Mouse (Mus musculus) CD8-positive naive resting alpha-beta T cell, adult 2 months (primary cell): Measurements from ENCODE around the gene Fbln1.

Experiments
- DNase-seq, 2 experiments: peaks; one replicate each; pipeline ENCODE4 v3.0.0; 2022; ENCODE audit warnings: low read depth in 2 of 2, low spot score in 2 of 2

Gene Fbln1

GRCm38 (mm10) chr15:85233251-85233611 is 27.5 kb downstream of the Fbln1 start:
- DNase-seq = peak; percentile 54 to 68

DNA sequence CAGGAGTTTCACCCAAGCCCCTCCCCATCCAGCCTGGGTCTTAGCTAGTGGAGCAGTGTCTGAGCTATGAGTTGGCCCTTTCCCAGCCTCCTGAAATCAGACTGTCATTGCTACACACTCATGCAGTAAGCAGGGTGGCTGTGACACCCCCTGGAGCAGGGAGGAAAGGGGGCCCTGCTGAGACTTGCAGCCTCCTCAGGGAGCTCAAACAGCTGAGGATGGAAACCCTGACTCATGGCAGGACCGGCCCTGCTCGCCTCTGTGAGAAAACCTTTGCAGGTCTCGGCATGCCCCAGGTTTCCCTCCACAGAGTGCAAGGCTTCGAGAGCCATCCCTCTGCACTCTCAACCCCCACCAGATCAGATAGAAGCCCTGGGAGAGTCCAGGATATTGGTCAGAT is 27.9 kb downstream of the Fbln1 start:
- DNase-seq = no peak

DNA sequence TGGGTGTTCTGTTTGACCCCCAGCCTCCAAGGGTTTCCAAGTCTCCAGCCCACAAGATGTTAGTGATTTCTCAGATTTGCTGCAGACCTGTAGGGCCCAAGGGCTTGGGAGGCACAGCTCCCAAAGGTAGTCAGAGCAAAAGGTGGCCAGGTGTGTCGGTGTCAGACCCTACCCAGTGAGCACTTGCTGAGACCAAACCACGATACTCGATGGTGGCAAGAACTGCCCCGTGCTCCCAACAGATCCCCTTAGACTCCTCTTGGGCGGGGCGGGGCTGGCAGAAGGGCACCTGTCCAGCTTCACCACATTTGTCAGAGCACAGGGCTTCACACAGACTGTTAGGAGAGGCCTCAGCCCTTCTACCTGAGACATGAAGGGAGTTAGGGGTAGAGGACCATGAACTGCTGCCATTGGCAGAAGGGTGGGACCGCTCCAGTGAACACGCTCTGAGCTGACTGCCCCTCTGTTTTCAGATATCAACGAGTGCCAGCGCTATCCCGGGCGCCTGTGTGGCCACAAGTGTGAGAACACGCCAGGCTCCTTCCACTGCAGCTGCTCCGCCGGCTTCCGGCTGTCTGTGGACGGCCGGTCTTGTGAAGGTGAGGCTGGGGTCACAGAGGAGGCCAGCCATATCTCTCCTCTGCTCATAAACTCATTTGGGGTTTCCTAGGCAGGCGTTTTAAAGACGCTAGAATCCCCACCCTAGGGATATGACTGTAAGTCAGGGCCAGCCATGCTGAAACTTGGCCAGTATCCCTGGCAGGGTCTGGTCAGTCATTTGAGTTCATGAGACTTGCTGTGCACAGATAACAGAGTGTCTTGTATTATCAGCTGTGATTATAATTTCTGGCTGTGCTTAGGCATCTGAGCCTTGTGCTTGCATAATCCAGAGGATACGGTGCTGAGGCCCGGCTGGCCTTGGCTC is 33.3 kb downstream of the Fbln1 start:
- no peak for DNase-seq

DNA sequence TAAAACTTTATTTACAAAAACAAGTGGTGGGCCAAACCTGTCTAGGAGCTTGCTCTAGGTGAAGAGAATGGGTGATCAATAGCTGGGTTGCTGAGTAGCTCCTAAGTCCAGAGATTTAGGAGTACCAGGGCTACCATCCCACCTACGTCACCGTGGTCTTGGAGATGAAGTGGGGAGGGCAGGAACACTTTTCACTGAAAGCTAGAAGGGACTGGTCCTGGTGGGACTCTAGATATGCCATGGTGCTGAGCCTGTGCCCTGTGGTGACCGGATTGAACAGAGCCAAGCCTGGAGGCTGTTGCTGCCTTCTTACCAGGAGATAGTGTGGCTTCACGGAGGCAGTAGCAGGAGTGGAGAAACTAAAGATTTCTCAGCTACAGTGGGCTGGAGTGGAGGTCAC is 34.3 kb downstream of the Fbln1 start:
- no peak for DNase-seq

- DNase-seq = no peak
Measured at GRCm38 (mm10) chr15:85241856-85242255, 36.1 kb downstream of the Fbln1 start.

- DNase-seq = no peak
Measured at GRCm38 (mm10) chr15:85244414-85245161, 38.8 kb downstream of the Fbln1 start.

DNA sequence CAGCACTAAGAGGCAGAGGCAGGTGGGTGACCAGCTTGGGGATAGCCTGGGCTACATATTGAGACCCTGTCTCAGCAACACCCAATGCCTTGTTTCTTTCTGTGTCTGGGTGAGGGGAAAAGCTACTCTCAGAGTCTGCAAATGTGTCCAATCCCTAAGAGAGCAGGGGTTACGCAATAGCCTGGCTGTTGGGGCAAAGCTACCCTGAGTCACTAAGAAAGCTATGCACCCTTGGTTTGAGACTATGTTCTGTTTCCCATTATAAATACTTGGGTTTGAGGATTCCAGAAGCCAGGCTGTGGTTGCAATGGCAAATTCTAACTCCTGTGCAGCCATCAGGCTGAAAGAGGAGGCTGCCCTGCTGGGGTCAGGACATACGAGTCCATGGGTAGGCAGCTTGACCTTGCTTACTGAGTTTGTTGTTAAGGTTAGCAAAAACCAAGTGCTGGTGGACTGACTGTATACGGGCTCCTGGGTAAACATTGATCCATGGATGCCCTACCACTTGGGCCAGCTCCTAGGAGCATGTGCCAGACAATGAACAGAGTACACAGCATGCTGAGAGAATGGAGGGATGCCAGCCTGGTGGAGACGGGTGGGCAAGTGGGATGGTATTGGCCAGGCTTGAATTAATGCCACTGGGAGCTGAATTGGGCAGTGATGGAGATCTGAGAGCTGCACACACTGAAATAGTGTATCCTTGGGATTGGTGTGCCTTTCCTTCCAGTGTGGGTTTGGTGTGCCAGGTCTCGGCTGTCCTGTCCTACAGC is 39.7 kb downstream of the Fbln1 start:
- DNase-seq = no peak

- DNase-seq = no peak
Measured at GRCm38 (mm10) chr15:85246016-85246415, 40.3 kb downstream of the Fbln1 start.

DNA sequence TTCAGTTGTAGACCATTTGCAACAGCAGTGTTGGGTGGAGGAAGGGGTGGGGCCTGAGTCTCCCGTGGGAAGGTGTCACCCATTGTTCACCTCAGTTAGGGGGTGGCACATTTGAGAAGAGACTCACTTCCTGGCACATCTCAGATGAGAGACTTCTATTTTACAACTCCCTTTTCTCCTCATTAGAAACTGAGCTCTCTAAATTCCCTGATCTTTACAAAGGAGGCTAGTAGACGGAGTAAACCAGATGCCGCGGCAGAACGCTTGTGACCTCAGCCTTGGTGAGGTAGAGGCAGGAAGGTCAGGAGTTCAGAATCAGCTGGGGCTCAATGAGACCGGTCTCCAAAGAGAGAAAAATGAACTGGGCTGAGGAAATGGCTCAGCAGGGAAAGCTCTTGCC is 41.2 kb downstream of the Fbln1 start:
- DNase-seq = no peak

DNA sequence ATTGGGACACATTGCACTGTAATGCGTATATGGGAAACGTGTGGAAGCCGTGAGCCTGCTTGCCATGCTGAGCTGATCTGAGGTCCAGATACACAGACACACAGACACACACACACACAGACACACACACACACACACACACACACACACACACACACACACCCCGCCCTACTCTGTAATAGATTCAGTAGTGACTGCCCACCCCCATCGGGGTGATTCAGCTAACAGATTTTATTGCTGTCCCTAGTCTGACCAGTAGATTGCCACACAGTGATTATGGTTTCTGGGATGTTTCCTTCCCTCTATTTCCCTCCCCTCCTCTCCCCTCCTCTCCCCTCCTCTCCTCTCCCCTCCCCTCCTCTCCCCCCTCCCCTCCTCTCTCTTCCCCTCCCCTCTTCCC is 42.6 kb downstream of the Fbln1 start:
- no peak for DNase-seq

DNA sequence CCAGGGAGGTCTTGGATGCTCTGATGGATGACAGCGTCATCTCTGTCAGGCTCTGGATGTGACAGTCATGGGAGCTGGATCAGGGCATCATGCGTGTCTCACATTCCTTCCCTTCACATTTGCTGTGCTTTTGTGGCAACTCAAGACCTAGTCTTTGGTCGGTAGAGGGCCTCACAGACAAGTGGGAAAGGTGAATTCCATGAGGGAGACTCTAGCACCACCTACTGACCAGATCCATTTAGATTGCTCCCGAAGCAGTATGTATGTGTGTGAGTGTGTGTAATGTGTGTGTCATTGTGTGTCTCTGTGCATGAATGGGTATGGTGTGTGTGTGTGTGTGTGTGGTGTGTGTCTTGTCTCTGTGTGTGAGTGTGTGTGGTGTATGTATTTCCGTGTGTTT is 43.5 kb downstream of the Fbln1 start:
- DNase-seq = no peak

DNA sequence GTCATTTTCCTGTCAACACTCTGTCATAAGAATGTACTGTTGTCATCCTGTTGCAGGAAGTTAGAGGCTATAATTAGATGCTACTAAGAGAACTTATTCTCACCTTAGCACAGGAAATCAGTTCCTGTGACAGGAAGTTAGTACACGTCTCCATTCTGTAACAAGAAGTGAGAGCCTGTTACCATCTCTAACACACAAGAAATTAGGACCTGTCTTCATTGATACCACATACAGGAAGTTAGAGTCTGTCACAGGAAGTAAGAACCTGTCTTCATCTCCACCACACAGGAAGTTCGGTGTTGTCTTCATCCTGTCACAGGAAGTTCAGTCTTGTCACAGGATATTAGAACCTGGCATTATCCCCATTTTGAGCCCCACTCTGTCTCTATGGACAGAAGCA is 44.7 kb downstream of the Fbln1 start:
- DNase-seq = peak; percentile 45 to 50

DNA sequence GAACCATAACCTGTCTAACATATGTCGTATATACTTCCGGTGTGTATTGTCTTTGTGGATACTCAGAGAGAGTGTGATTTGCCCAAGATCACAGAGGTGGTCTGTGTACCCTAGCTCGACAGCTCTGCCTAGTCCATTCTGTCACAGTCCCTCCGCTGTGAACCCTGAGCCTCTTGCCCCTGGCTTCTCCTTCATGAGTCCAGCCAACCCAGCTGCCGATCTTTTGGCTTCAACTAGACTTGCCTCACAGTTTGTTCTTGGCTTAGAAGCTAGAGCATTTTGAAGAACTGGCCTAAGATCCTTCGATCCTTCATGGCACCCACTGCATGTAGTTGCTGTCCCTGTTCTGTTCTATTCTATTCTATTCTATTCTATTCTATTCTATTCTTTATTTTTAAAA is 46.7 kb downstream of the Fbln1 start:
- no peak for DNase-seq

DNA sequence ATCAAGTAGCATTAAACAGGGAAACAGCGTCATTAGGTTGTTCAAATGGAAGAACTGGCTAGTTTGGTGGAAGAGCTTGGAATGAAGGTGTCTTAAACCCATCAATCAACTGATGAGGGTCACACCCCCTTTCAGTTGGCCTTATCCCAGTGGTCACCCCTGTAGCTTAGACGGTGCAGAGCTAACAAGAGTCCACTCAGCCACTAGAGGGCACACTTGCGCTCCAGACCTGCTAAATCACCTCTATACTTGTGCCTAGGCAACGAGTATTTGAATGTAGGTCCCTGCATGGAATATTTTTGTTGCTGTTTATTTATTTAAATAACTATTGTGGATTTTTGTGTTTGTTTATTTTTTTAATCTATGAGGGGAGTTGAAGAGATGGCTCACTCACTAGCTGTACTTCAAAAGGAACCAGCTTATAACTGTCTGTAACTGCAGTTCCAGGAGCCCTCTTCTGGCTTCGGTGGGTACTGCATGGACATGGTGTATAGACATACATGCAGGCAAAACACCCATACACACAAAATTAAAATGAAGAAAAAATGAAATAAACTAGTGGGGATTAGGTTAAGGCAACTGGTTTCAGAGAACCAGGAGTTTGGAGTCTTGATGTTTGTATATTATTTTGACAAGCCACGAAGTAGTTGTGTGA is 52.2 kb downstream of the Fbln1 start:
- DNase-seq = peak; percentile 70 to 82

DNA sequence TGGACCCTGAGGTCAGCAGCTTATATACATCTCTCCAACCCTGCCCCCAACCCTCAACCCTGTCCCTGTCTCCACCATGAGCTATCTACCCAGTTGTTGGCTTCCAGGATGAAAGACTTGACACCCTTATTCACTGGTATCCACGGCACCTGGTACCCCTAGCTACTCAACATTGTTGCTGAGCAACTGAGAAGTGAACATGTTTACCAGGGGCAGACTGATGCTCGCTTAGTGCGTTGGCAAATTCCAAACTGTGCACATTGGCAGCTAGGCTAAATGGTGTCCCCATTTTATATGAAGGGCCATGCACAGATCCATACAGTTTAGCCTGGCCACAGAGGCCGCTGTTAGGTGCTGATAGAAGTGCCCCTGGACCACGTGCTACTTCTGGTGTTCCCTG is 57.1 kb downstream of the Fbln1 start:
- DNase-seq = no peak

- DNase-seq = peak; percentile 47 to 65
Measured at GRCm38 (mm10) chr15:85266729-85267434, 61.1 kb downstream of the Fbln1 start.

GRCm38 (mm10) chr15:85267891-85268290 is 62.1 kb downstream of the Fbln1 start:
- DNase-seq = no peak

- DNase-seq = no peak
Measured at GRCm38 (mm10) chr15:85272988-85273387, 67.2 kb downstream of the Fbln1 start.

GRCm38 (mm10) chr15:85277221-85277620 is 71.5 kb downstream of the Fbln1 start:
- no peak for DNase-seq

GRCm38 (mm10) chr15:85278986-85279385 is 73.2 kb downstream of the Fbln1 start:
- DNase-seq = no peak
